In the genomic region with DNA sequence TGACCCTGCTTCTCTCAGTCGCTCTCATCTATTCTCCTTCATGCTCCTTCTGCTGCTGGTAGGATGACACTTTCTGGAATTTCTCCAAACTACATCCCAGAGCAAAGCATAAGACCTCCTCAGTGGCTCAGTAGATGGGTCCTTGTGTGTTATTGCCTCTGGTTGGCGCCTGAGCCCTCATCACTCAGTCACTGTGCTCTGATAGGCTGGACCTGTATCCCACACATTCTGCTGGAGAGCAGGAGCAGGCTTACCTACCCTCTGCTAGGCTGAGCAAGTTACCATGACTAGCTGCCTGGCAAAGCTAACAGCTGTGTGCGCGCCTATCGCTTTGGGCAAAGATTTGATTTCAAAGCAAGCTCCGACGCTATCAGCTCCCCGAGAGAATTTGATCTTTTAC, we compare ENCODE assay signal across 21 mouse cellular contexts. TPM values are rescaled to one million over a fixed set of nuclear protein-coding genes. Genes with fewer than 3 reads are reported as not detected.
DNase-seq lines count a peak whose midpoint lies in the region; ATAC-seq and TF ChIP-seq lines count a peak whose summit lies in the region.
"Had no signal": no experiment of that assay in that cellular context is flagged by ENCODE, and none has a peak within 500 bp of the region (broad histone marks: within the 10 kb centered on the region; RNA-seq: fewer than 3 reads in every experiment).

No protein-coding gene starts in this region.

- no peak overlapping the region for H3K9ac ChIP-seq in kidney, embryonic 15.5 days
- H3K9ac ChIP-seq in ES-Bruce4 (ENCODE audit: low read depth, poor library complexity, severe bottlenecking): no peak overlapping the region
- H3K9ac ChIP-seq: forebrain, embryonic 13.5 days; hindbrain, embryonic 14.5 days; midbrain, embryonic 12.5 days had no signal

- peaks cover 25% of the 10 kb centered on the region for H3K4me1 ChIP-seq in kidney, embryonic 15.5 days
- peaks cover 9% of the 10 kb centered on the region for H3K4me1 ChIP-seq in kidney, adult 2 months (ENCODE audit: control insufficient read depth, insufficient read depth, low read length)
- H3K4me1 ChIP-seq in ES-Bruce4 (ENCODE audit: control insufficient read depth, insufficient read depth, low read length): peaks cover 5% of the 10 kb centered on the region
- peaks cover 29% of the 10 kb centered on the region for H3K4me1 ChIP-seq in embryonic facial prominence, embryonic 10.5 days

- no peaks in the 10 kb centered on the region for H3K9me3 ChIP-seq in kidney, embryonic 15.5 days (replicated peaks)
- H3K9me3 ChIP-seq in ES-Bruce4 (replicated peaks; ENCODE audit: control insufficient read depth, insufficient read depth, low read length, poor library complexity, severe bottlenecking): no peaks in the 10 kb centered on the region
- no peaks in the 10 kb centered on the region for H3K9me3 ChIP-seq in embryonic facial prominence, embryonic 10.5 days
- H3K9me3 ChIP-seq: forebrain, embryonic 13.5 days; midbrain, embryonic 12.5 days had no signal

- no peak overlapping the region for H3K4me2 ChIP-seq in kidney, embryonic 15.5 days
- H3K4me2 ChIP-seq: forebrain, embryonic 13.5 days; hindbrain, embryonic 14.5 days; liver, embryonic 11.5 days; midbrain, embryonic 12.5 days had no signal

- H3K36me3 ChIP-seq in kidney, embryonic 15.5 days: no peaks in the 10 kb centered on the region
- H3K36me3 ChIP-seq in kidney, adult 2 months (ENCODE audit: control insufficient read depth, insufficient read depth, low read length): no peaks in the 10 kb centered on the region
- H3K36me3 ChIP-seq in ES-Bruce4 (ENCODE audit: control insufficient read depth, insufficient read depth, low read length, poor library complexity, severe bottlenecking): no peaks in the 10 kb centered on the region
- no peaks in the 10 kb centered on the region for H3K36me3 ChIP-seq in embryonic facial prominence, embryonic 10.5 days (replicated peaks)
- H3K36me3 ChIP-seq: midbrain, embryonic 12.5 days had no signal

- no peak for TF ChIP-seq EP300 in ES-Bruce4 (IDR thresholded peaks at IDR 0.05; ENCODE audit: insufficient read depth, low read depth, low read length)

- no peak overlapping the region for H3K4me3 ChIP-seq in gastrocnemius, adult 2 months
- no peak overlapping the region for H3K4me3 ChIP-seq in kidney, embryonic 15.5 days (replicated peaks)
- no peak overlapping the region for H3K4me3 ChIP-seq in kidney, adult 2 months (ENCODE audit: insufficient read depth, low read depth, low read length)
- H3K4me3 ChIP-seq in ES-Bruce4 (ENCODE audit: low read depth, low read length): peak overlapping the region; percentile 20
- H3K4me3 ChIP-seq in embryonic facial prominence, embryonic 10.5 days: no peak overlapping the region
- H3K4me3 ChIP-seq: forebrain, embryonic 13.5 days; midbrain, embryonic 12.5 days; myocyte had no signal

- no peaks in the 10 kb centered on the region for H3K27me3 ChIP-seq in kidney, embryonic 15.5 days
- H3K27me3 ChIP-seq in kidney, adult 2 months (replicated peaks; ENCODE audit: control insufficient read depth, insufficient read depth, low read length): no peaks in the 10 kb centered on the region
- H3K27me3 ChIP-seq in ES-Bruce4 (ENCODE audit: control insufficient read depth, insufficient read depth, low read length, poor library complexity, severe bottlenecking): no peaks in the 10 kb centered on the region
- H3K27me3 ChIP-seq in embryonic facial prominence, embryonic 10.5 days (replicated peaks; ENCODE audit: low read depth, poor library complexity, severe bottlenecking): no peaks in the 10 kb centered on the region
- H3K27me3 ChIP-seq: CH12.LX; forebrain, embryonic 13.5 days had no signal

- intact Hi-C loops in gastrocnemius, adult 2 months (cut with DNase I): no loop called here

- H3K27ac ChIP-seq in gastrocnemius, adult 2 months: 0 out of 2 replicates have a peak overlapping the region, but pooled peaks have one; percentile 51
- peak overlapping the region; percentile 45; the same call in 1 of the 2 replicates for H3K27ac ChIP-seq in kidney, embryonic 15.5 days
- H3K27ac ChIP-seq in kidney, adult 2 months (ENCODE audit: insufficient read depth, low read depth, low read length): no peak overlapping the region
- peak overlapping the region; percentile 83 for H3K27ac ChIP-seq in ES-Bruce4 (ENCODE audit: insufficient read depth, low read length)
- H3K27ac ChIP-seq in embryonic facial prominence, embryonic 10.5 days (replicated peaks): peak overlapping the region; percentile 78; the same call in 1 of the 2 replicates
- H3K27ac ChIP-seq: forebrain, embryonic 13.5 days; hindbrain, embryonic 14.5 days; macrophage; midbrain, embryonic 12.5 days had no signal

- no peak for TF ChIP-seq POLR2A in kidney, adult 2 months (IDR thresholded peaks at IDR 0.05; ENCODE audit: low read depth, low read length)
- TF ChIP-seq POLR2A in ES-Bruce4 (IDR thresholded peaks at IDR 0.05; ENCODE audit: insufficient read depth, low read length): peak; percentile 40

- DNase-seq in gastrocnemius, adult 2 months: no peak
- DNase-seq in gastrocnemius, postnatal 25 days: no peak
- DNase-seq in kidney, adult 2 months: no peak
- DNase-seq in embryonic facial prominence, embryonic 10.5 days (ENCODE audit: low spot score): peak; percentile 16
- no peak for DNase-seq in layer of hippocampus, adult 8-10 months (ENCODE audit: low spot score in 2 of 2)
- DNase-seq: adrenal gland, postnatal 36 days; cerebellum, adult 18-20 months; cerebellum, postnatal 36 days; gastrocnemius, postnatal 36 days; kidney, adult 9 months; lung, adult 2 months; thymus, postnatal 4 days had no signal

- WGBS in kidney, embryonic 15.5 days: 43% methylated on average over 8 of the region's 8 CpGs
- 75% methylated on average over 8 of the region's 8 CpGs for WGBS in kidney, adult 2 months
- WGBS in embryonic facial prominence, embryonic 10.5 days: 74% methylated on average over 8 of the region's 8 CpGs

- no peak; the same call in 1 of the 2 replicates for ATAC-seq in kidney, embryonic 15.5 days (replicated peaks; ENCODE audit: low FRiP score)
- ATAC-seq: forebrain, embryonic 13.5 days had no signal

- TF ChIP-seq CTCF in gastrocnemius, adult 2 months (IDR thresholded peaks at IDR 0.05): no peak
- no peak for TF ChIP-seq CTCF in kidney, adult 2 months (conservative IDR thresholded peaks at IDR 0.05; ENCODE audit: insufficient read depth, insufficient read length, low read depth, low read length)
- TF ChIP-seq CTCF in ES-Bruce4 (IDR thresholded peaks at IDR 0.05; ENCODE audit: low read depth, low read length): no peak

RNA-seq across cellular contexts. Expression of a gene that starts 41.7 kb away (rescaled TPM):
- total RNA-seq in gastrocnemius, adult 2 months (2021): 1 to 10 TPM; 4.1 to 6.2 TPM
- 10 to 100 TPM in 1 of 2 experiments, 1 to 10 TPM in 1; 8.8 to 15.2 TPM for total RNA-seq in gastrocnemius, postnatal 25 days (2021)
- polyA plus RNA-seq in kidney, embryonic 15.5 days (2015; fragmentation: Nextera tagmentation; extraction: Ambion mirVana): 189 and 196 TPM in 2 replicates
- 174 and 193 TPM in 2 replicates for polyA plus RNA-seq in kidney, adult 2 months (2012; rRNA removed)
- 221 and 242 TPM in 2 replicates for polyA plus RNA-seq in ES-Bruce4 (2011; ENCODE audit: insufficient read depth, insufficient read length, low read depth, missing spikeins)
- 275 and 290 TPM in 2 replicates for polyA plus RNA-seq in embryonic facial prominence, embryonic 10.5 days (2016; fragmentation: Nextera tagmentation; extraction: Ambion mirVana)
- total RNA-seq in layer of hippocampus, adult 8-10 months (2022): 10 to 100 TPM in 3 of 4 experiments, 1 to 10 TPM in 1; 9.4 to 18.2 (median 12.6) TPM
